Mouse (Mus musculus): ENCODE measurements around the gene Axin2. TPM values are rescaled to one million over a fixed set of nuclear protein-coding genes. Genes with fewer than 3 reads are reported as not detected.

Gene Axin2
- polyA plus RNA-seq, 1 experiment from 2014 or later: 3.0 TPM

- ATAC-seq (replicated peaks; ENCODE audit: insufficient number of reproducible peaks, low FRiP score, low TSS enrichment): no peak
- H3K36me3 ChIP-seq (ENCODE audit: control insufficient read depth, insufficient read depth, low read length): no peaks in the 10 kb centered on the region
- H3K9ac ChIP-seq (ENCODE audit: low read depth, low read length): no peak overlapping the region
- H3K4me3 ChIP-seq (ENCODE audit: low read depth, low read length): no peak overlapping the region
- no peaks in the 10 kb centered on the region for H3K4me1 ChIP-seq (ENCODE audit: control insufficient read depth, insufficient read depth, low read length)
- no peaks in the 10 kb centered on the region for H3K27me3 ChIP-seq (ENCODE audit: control insufficient read depth, insufficient read depth, low read length)
- no peak overlapping the region for H3K4me2 ChIP-seq
- no peaks in the 10 kb centered on the region for H3K9me3 ChIP-seq (replicated peaks; ENCODE audit: control insufficient read depth, low read length)
- no peak overlapping the region for H3K27ac ChIP-seq (ENCODE audit: low read depth, low read length)
- 79% methylated on average over 7 of the region's 7 CpGs for WGBS (ENCODE audit: insufficient replicate concordance)
Observed at GRCm38 (mm10) chr11:108983409-108984064, 63.4 kb downstream of the Axin2 start.

GRCm38 (mm10) chr11:108984711-108985419, 64.7 kb downstream of the Axin2 start:
- ATAC-seq (replicated peaks; ENCODE audit: insufficient number of reproducible peaks, low FRiP score, low TSS enrichment): no peak

GRCm38 (mm10) chr11:108985836-108986235, 65.7 kb downstream of the Axin2 start:
- Histone ChIP-seq H3K4me3 (ENCODE audit: low read depth, low read length) (no peak overlapping the region), H3K4me2 (no peak overlapping the region), H3K27me3 (ENCODE audit: control insufficient read depth, insufficient read depth, low read length) (no peaks in the 10 kb centered on the region), H3K9ac (ENCODE audit: low read depth, low read length) (no peak overlapping the region), H3K9me3 (replicated peaks; ENCODE audit: control insufficient read depth, low read length) (no peaks in the 10 kb centered on the region), H3K4me1 (ENCODE audit: control insufficient read depth, insufficient read depth, low read length) (no peaks in the 10 kb centered on the region), H3K27ac (ENCODE audit: low read depth, low read length) (no peak overlapping the region), H3K36me3 (ENCODE audit: control insufficient read depth, insufficient read depth, low read length) (no peaks in the 10 kb centered on the region)
- ATAC-seq (replicated peaks; ENCODE audit: insufficient number of reproducible peaks, low FRiP score, low TSS enrichment): no peak
- 61% methylated on average over 7 of the region's 7 CpGs for WGBS (ENCODE audit: insufficient replicate concordance)

More at GRCm38 (mm10) chr11:108984711-108985419, 64.7 kb downstream of the Axin2 start:
- no peak overlapping the region for H3K27ac ChIP-seq (ENCODE audit: low read depth, low read length)
- H3K4me1 ChIP-seq (ENCODE audit: control insufficient read depth, insufficient read depth, low read length): no peaks in the 10 kb centered on the region
- no peaks in the 10 kb centered on the region for H3K9me3 ChIP-seq (replicated peaks; ENCODE audit: control insufficient read depth, low read length)
- no peaks in the 10 kb centered on the region for H3K36me3 ChIP-seq (ENCODE audit: control insufficient read depth, insufficient read depth, low read length)
- 71% methylated on average over 5 of the region's 5 CpGs for WGBS (ENCODE audit: insufficient replicate concordance)
- no peak overlapping the region for H3K4me2 ChIP-seq
- no peak overlapping the region for H3K4me3 ChIP-seq (ENCODE audit: low read depth, low read length)
- no peak overlapping the region for H3K9ac ChIP-seq (ENCODE audit: low read depth, low read length)
- H3K27me3 ChIP-seq (ENCODE audit: control insufficient read depth, insufficient read depth, low read length): no peaks in the 10 kb centered on the region

GRCm38 (mm10) chr11:108987226-108987625, 67.1 kb downstream of the Axin2 start:
- Histone ChIP-seq H3K4me1 (ENCODE audit: control insufficient read depth, insufficient read depth, low read length) (no peaks in the 10 kb centered on the region), H3K9ac (ENCODE audit: low read depth, low read length) (no peak overlapping the region), H3K4me3 (ENCODE audit: low read depth, low read length) (no peak overlapping the region), H3K36me3 (ENCODE audit: control insufficient read depth, insufficient read depth, low read length) (no peaks in the 10 kb centered on the region), H3K27me3 (ENCODE audit: control insufficient read depth, insufficient read depth, low read length) (no peaks in the 10 kb centered on the region), H3K4me2 (no peak overlapping the region), H3K27ac (ENCODE audit: low read depth, low read length) (no peak overlapping the region), H3K9me3 (replicated peaks; ENCODE audit: control insufficient read depth, low read length) (no peaks in the 10 kb centered on the region)
- no peak for ATAC-seq (replicated peaks; ENCODE audit: insufficient number of reproducible peaks, low FRiP score, low TSS enrichment)
- 79% methylated on average over 3 of the region's 3 CpGs for WGBS (ENCODE audit: insufficient replicate concordance)

GRCm38 (mm10) chr11:108987705-108988104, 67.6 kb downstream of the Axin2 start:
- 77% methylated on average over 4 of the region's 4 CpGs for WGBS (ENCODE audit: insufficient replicate concordance)

GRCm38 (mm10) chr11:108988258-108988657, 68.1 kb downstream of the Axin2 start:
- no peak for ATAC-seq (replicated peaks; ENCODE audit: insufficient number of reproducible peaks, low FRiP score, low TSS enrichment)
- Histone ChIP-seq H3K27ac (ENCODE audit: low read depth, low read length) (no peak overlapping the region), H3K4me1 (ENCODE audit: control insufficient read depth, insufficient read depth, low read length) (no peaks in the 10 kb centered on the region), H3K27me3 (ENCODE audit: control insufficient read depth, insufficient read depth, low read length) (no peaks in the 10 kb centered on the region), H3K36me3 (ENCODE audit: control insufficient read depth, insufficient read depth, low read length) (no peaks in the 10 kb centered on the region), H3K4me2 (no peak overlapping the region), H3K9ac (ENCODE audit: low read depth, low read length) (no peak overlapping the region), H3K9me3 (replicated peaks; ENCODE audit: control insufficient read depth, low read length) (no peaks in the 10 kb centered on the region), H3K4me3 (ENCODE audit: low read depth, low read length) (no peak overlapping the region)
- WGBS (ENCODE audit: insufficient replicate concordance): 83% methylated on average over 6 of the region's 6 CpGs

More at GRCm38 (mm10) chr11:108987705-108988104, 67.6 kb downstream of the Axin2 start:
- Histone ChIP-seq H3K4me1 (ENCODE audit: control insufficient read depth, insufficient read depth, low read length) (no peaks in the 10 kb centered on the region), H3K27ac (ENCODE audit: low read depth, low read length) (no peak overlapping the region), H3K9ac (ENCODE audit: low read depth, low read length) (no peak overlapping the region), H3K36me3 (ENCODE audit: control insufficient read depth, insufficient read depth, low read length) (no peaks in the 10 kb centered on the region), H3K27me3 (ENCODE audit: control insufficient read depth, insufficient read depth, low read length) (no peaks in the 10 kb centered on the region), H3K4me2 (no peak overlapping the region), H3K9me3 (replicated peaks; ENCODE audit: control insufficient read depth, low read length) (no peaks in the 10 kb centered on the region), H3K4me3 (ENCODE audit: low read depth, low read length) (no peak overlapping the region)
- ATAC-seq (replicated peaks; ENCODE audit: insufficient number of reproducible peaks, low FRiP score, low TSS enrichment): no peak

GRCm38 (mm10) chr11:108989940-108990339, 69.8 kb downstream of the Axin2 start:
- Histone ChIP-seq H3K9ac (ENCODE audit: low read depth, low read length) (no peak overlapping the region), H3K36me3 (ENCODE audit: control insufficient read depth, insufficient read depth, low read length) (no peaks in the 10 kb centered on the region), H3K4me3 (ENCODE audit: low read depth, low read length) (no peak overlapping the region), H3K4me1 (ENCODE audit: control insufficient read depth, insufficient read depth, low read length) (no peaks in the 10 kb centered on the region), H3K27ac (ENCODE audit: low read depth, low read length) (no peak overlapping the region), H3K9me3 (replicated peaks; ENCODE audit: control insufficient read depth, low read length) (no peaks in the 10 kb centered on the region), H3K4me2 (no peak overlapping the region), H3K27me3 (ENCODE audit: control insufficient read depth, insufficient read depth, low read length) (no peaks in the 10 kb centered on the region)
- WGBS (ENCODE audit: insufficient replicate concordance): 41% methylated on average over 8 of the region's 8 CpGs
- ATAC-seq (replicated peaks; ENCODE audit: insufficient number of reproducible peaks, low FRiP score, low TSS enrichment): no peak

GRCm38 (mm10) chr11:108993414-108993813, 73.3 kb downstream of the Axin2 start:
- Histone ChIP-seq H3K4me3 (ENCODE audit: low read depth, low read length) (no peak overlapping the region), H3K36me3 (ENCODE audit: control insufficient read depth, insufficient read depth, low read length) (no peaks in the 10 kb centered on the region), H3K4me2 (no peak overlapping the region), H3K27ac (ENCODE audit: low read depth, low read length) (no peak overlapping the region), H3K9ac (ENCODE audit: low read depth, low read length) (no peak overlapping the region), H3K27me3 (ENCODE audit: control insufficient read depth, insufficient read depth, low read length) (no peaks in the 10 kb centered on the region), H3K9me3 (replicated peaks; ENCODE audit: control insufficient read depth, low read length) (no peaks in the 10 kb centered on the region), H3K4me1 (ENCODE audit: control insufficient read depth, insufficient read depth, low read length) (no peaks in the 10 kb centered on the region)
- 92% methylated on average over 6 of the region's 6 CpGs for WGBS (ENCODE audit: insufficient replicate concordance)
- ATAC-seq (replicated peaks; ENCODE audit: insufficient number of reproducible peaks, low FRiP score, low TSS enrichment): no peak

Measured in heart, embryonic 11.5 days (tissue).